Mouse (Mus musculus): ENCODE data around the gene Ide. TPM values are rescaled to one million over a fixed set of nuclear protein-coding genes. Genes with fewer than 3 reads are reported as not detected.

The Ide gene
- polyA plus RNA-seq, 1 experiment from 2014 or later, result 63.8 TPM

- Histone ChIP-seq H3K4me1 (peaks cover 9% of the 10 kb centered on the region), H3K27me3 (ENCODE audit: poor library complexity, severe bottlenecking) (no peaks in the 10 kb centered on the region), H3K9me3 (no peaks in the 10 kb centered on the region), H3K27ac (no peak overlapping the region), H3K36me3 (replicated peaks) (no peaks in the 10 kb centered on the region), H3K4me3 (no peak overlapping the region)
- WGBS, result 85% methylated on average over 5 of the region's 5 CpGs
- no peak for DNase-seq (ENCODE audit: extremely low spot score, low spot score)
These were observed 22.4 kb upstream of the Ide start for GRCm38 (mm10) chr19:37360044-37360443.

DNA sequence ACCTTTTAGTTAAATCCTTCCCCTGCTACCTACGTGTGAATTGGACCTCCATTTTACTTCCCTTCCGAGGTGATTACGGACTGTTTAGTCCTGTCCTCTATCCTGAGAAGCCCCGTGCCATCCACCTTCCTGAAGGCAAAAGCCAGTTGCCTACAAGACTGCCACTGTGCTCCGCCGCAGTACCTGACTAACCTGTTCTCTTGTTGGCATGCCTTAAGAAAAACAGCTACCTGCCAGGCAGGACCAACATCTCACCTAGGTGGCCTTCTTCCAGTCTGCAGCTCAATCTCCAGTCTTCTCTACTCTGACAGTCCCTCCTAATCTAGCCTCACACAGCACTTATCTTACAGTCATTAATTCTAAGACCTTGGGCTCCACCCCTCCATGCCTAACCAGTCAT lies 15.7 kb upstream of the Ide start:
- no peaks in the 10 kb centered on the region for H3K27me3 ChIP-seq (ENCODE audit: poor library complexity, severe bottlenecking)
- 94% methylated on average over 6 of the region's 6 CpGs for WGBS
- H3K4me3 ChIP-seq, result no peak overlapping the region
- peaks cover 15% of the 10 kb centered on the region for H3K36me3 ChIP-seq (replicated peaks)
- no peak for DNase-seq (ENCODE audit: extremely low spot score, low spot score)
- peaks cover 3% of the 10 kb centered on the region; the same call in 1 of the 2 replicates for H3K9me3 ChIP-seq
- H3K27ac ChIP-seq, result no peak overlapping the region
- 0 out of 2 replicates have a peak, but pooled peaks cover 5% of the 10 kb centered on the region for H3K4me1 ChIP-seq

- Histone ChIP-seq H3K9me3 (peaks cover 3% of the 10 kb centered on the region; the same call in 1 of the 2 replicates), H3K36me3 (replicated peaks) (peaks cover 15% of the 10 kb centered on the region), H3K27me3 (ENCODE audit: poor library complexity, severe bottlenecking) (no peaks in the 10 kb centered on the region), H3K4me1 (0 out of 2 replicates have a peak, but pooled peaks cover 5% of the 10 kb centered on the region), H3K27ac (no peak overlapping the region), H3K4me3 (no peak overlapping the region)
- 93% methylated on average over 3 of the region's 3 CpGs for WGBS
- DNase-seq (ENCODE audit: extremely low spot score, low spot score), result no peak
These were observed 15.1 kb upstream of the Ide start for GRCm38 (mm10) chr19:37352756-37353155.

- H3K27me3 ChIP-seq (ENCODE audit: poor library complexity, severe bottlenecking), result no peaks in the 10 kb centered on the region
- peaks cover 15% of the 10 kb centered on the region for H3K36me3 ChIP-seq (replicated peaks)
- no peaks in the 10 kb centered on the region for H3K4me1 ChIP-seq
- H3K9me3 ChIP-seq, result peaks cover 3% of the 10 kb centered on the region; the same call in 1 of the 2 replicates
- H3K27ac ChIP-seq, result no peak overlapping the region
- no peak for DNase-seq (ENCODE audit: extremely low spot score, low spot score)
- no peak overlapping the region for H3K4me3 ChIP-seq
These were observed 11.3 kb upstream of the Ide start for GRCm38 (mm10) chr19:37348952-37349351.

DNA sequence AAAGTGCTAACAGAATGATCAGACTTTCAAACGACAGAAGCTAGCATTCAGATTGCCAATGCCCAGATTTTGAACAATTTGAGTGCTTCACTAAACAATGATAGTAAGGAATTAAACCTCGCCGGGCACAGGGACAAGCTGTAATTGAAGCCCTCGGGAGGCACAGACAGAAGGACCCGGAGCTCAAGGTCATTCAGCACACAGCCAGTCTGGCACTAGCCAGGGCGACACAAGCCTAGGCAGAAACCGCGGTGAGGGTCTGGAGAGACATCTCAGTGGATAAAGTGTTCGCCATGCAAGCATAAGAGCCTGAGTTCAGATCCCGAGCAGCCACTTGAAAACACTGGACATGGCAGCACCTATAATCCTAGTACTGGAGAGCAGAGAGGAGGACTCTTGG lies 10.7 kb upstream of the Ide start:
- peaks cover 3% of the 10 kb centered on the region; the same call in 1 of the 2 replicates for H3K9me3 ChIP-seq
- no peaks in the 10 kb centered on the region for H3K27me3 ChIP-seq (ENCODE audit: poor library complexity, severe bottlenecking)
- no peak overlapping the region for H3K4me3 ChIP-seq
- H3K4me1 ChIP-seq, result no peaks in the 10 kb centered on the region
- H3K27ac ChIP-seq, result no peak overlapping the region
- H3K36me3 ChIP-seq (replicated peaks), result peaks cover 15% of the 10 kb centered on the region
- DNase-seq (ENCODE audit: extremely low spot score, low spot score), result no peak
- 90% methylated on average over 10 of the region's 10 CpGs for WGBS

- 93% methylated on average over 3 of the region's 3 CpGs for WGBS
- Histone ChIP-seq H3K4me3 (no peak overlapping the region), H3K36me3 (replicated peaks) (peaks cover 2% of the 10 kb centered on the region), H3K4me1 (no peaks in the 10 kb centered on the region), H3K27ac (no peak overlapping the region), H3K9me3 (no peaks in the 10 kb centered on the region), H3K27me3 (ENCODE audit: poor library complexity, severe bottlenecking) (no peaks in the 10 kb centered on the region)
- DNase-seq (ENCODE audit: extremely low spot score, low spot score), result no peak
These were observed 8.6 kb upstream of the Ide start for GRCm38 (mm10) chr19:37346258-37346657.

DNA sequence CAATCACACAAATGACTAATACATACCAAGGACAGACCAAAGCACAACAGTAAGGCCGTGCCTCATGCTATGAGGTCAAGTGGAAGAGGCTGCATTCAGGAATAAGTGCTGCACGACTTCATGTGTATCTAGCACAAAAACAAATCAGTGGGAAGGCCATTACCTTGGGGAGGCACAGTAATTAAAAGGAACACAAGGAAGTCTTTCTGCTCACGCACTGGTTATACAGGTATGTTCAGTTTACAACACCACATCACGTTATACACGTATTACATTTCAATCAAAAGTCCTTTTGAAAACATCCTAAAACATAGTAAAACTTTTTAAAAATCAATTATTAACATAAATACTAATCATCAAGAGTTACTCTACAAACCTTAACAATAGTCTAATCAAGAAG lies 6.2 kb upstream of the Ide start:
- H3K9me3 ChIP-seq, result no peaks in the 10 kb centered on the region
- H3K4me1 ChIP-seq, result 0 out of 2 replicates have a peak, but pooled peaks cover 5% of the 10 kb centered on the region
- H3K27ac ChIP-seq, result no peak overlapping the region
- no peaks in the 10 kb centered on the region for H3K27me3 ChIP-seq (ENCODE audit: poor library complexity, severe bottlenecking)
- no peak overlapping the region for H3K4me3 ChIP-seq
- 88% methylated on average over 5 of the region's 5 CpGs for WGBS
- no peaks in the 10 kb centered on the region for H3K36me3 ChIP-seq (replicated peaks)
- DNase-seq (ENCODE audit: extremely low spot score, low spot score), result no peak

DNA sequence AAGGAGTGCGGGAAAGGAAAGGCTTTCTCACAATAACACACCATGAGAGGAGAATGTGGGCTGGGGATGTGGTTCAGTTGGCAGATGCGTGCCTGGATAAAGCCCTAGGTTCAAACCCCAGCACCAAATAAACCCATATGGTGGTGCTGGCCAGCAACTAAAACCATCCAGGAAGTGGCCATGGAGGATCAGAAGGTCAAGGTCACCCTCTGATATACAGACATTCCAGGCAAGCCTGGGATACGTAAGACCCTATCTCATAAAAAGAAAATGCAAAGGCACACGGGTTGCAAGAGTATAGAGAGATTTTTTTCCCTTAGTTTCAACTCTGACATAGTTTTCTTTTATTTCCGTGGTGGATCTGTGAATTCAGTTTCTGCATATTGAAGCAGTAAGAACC lies 3.3 kb upstream of the Ide start:
- Histone ChIP-seq H3K27ac (no peak overlapping the region), H3K4me1 (0 out of 2 replicates have a peak, but pooled peaks cover 5% of the 10 kb centered on the region), H3K9me3 (no peaks in the 10 kb centered on the region), H3K36me3 (replicated peaks) (no peaks in the 10 kb centered on the region), H3K27me3 (ENCODE audit: poor library complexity, severe bottlenecking) (no peaks in the 10 kb centered on the region), H3K4me3 (no peak overlapping the region)
- WGBS, result 83% methylated on average over 5 of the region's 5 CpGs
- DNase-seq (ENCODE audit: extremely low spot score, low spot score), result no peak

- no peak for DNase-seq (ENCODE audit: extremely low spot score, low spot score)
- Histone ChIP-seq H3K4me3 (no peak overlapping the region), H3K4me1 (0 out of 2 replicates have a peak, but pooled peaks cover 5% of the 10 kb centered on the region), H3K27me3 (ENCODE audit: poor library complexity, severe bottlenecking) (no peaks in the 10 kb centered on the region), H3K36me3 (replicated peaks) (no peaks in the 10 kb centered on the region), H3K27ac (no peak overlapping the region), H3K9me3 (no peaks in the 10 kb centered on the region)
- 81% methylated on average over 5 of the region's 5 CpGs for WGBS
These were observed 2.8 kb upstream of the Ide start for GRCm38 (mm10) chr19:37340495-37340894.

GRCm38 (mm10) chr19:37335392-37335791 lies 2.3 kb downstream of the Ide start:
- no peak overlapping the region for H3K27ac ChIP-seq
- WGBS, result 83% methylated on average over 1 of the region's 1 CpGs
- H3K36me3 ChIP-seq (replicated peaks), result peaks cover under 1% of the 10 kb centered on the region
- H3K4me1 ChIP-seq, result no peaks in the 10 kb centered on the region
- no peaks in the 10 kb centered on the region for H3K27me3 ChIP-seq (ENCODE audit: poor library complexity, severe bottlenecking)
- no peak for DNase-seq (ENCODE audit: extremely low spot score, low spot score)
- H3K9me3 ChIP-seq, result no peaks in the 10 kb centered on the region
- no peak overlapping the region for H3K4me3 ChIP-seq

DNA sequence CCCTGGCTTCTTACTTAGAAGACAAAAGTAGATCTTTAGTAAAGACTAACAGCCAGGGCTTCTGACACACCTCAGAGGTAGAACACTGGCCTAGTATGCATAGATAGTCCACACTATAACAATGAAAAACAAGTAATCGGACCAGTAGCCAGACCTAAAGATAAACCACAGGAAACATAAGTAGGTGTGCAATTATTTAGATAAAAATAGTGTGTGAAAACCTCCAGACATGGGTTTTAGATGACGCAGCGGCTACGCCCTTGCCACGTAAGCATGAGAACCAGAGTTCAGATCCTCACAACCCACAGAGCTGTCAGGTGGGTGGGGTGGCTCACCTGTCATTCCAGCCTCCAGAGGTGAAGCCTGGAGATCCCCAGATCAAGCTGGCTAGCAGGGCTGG lies 4.3 kb downstream of the Ide start:
- Histone ChIP-seq H3K4me1 (no peaks in the 10 kb centered on the region), H3K36me3 (replicated peaks) (peaks cover 20% of the 10 kb centered on the region), H3K27ac (no peak overlapping the region), H3K27me3 (ENCODE audit: poor library complexity, severe bottlenecking) (no peaks in the 10 kb centered on the region), H3K9me3 (no peaks in the 10 kb centered on the region), H3K4me3 (no peak overlapping the region)
- DNase-seq (ENCODE audit: extremely low spot score, low spot score), result no peak
- WGBS, result 98% methylated on average over 5 of the region's 5 CpGs

DNA sequence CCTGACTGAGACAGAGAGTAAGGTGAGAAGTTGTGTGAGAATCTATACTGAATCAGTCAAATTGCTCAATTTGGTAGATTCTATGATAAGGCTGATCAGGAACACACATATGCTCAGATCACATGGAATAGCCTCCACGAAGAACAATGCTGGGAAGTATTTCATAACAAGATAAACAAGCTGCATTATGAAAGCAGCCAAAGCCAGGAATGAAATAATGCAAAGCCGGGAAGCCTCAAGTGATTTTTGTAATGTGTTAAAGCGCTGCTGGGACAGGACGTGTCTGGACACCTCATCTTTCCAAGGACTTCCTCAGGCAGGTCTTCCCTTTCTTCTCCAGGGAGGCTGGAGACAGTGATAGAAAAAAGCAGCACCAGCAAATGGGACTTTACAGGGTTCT lies 4.9 kb downstream of the Ide start:
- Histone ChIP-seq H3K27ac (no peak overlapping the region), H3K9me3 (no peaks in the 10 kb centered on the region), H3K4me3 (no peak overlapping the region), H3K27me3 (ENCODE audit: poor library complexity, severe bottlenecking) (no peaks in the 10 kb centered on the region), H3K4me1 (no peaks in the 10 kb centered on the region), H3K36me3 (replicated peaks) (peaks cover 26% of the 10 kb centered on the region)
- DNase-seq (ENCODE audit: extremely low spot score, low spot score), result no peak
- 94% methylated on average over 4 of the region's 4 CpGs for WGBS

GRCm38 (mm10) chr19:37327216-37327615 lies 10.4 kb downstream of the Ide start:
- 91% methylated on average over 5 of the region's 5 CpGs for WGBS
- no peak for DNase-seq (ENCODE audit: extremely low spot score, low spot score)
- no peaks in the 10 kb centered on the region for H3K4me1 ChIP-seq
- H3K36me3 ChIP-seq (replicated peaks), result peaks cover 60% of the 10 kb centered on the region
- H3K4me3 ChIP-seq, result no peak overlapping the region
- no peaks in the 10 kb centered on the region for H3K27me3 ChIP-seq (ENCODE audit: poor library complexity, severe bottlenecking)
- H3K9me3 ChIP-seq, result no peaks in the 10 kb centered on the region
- no peak overlapping the region for H3K27ac ChIP-seq

DNA sequence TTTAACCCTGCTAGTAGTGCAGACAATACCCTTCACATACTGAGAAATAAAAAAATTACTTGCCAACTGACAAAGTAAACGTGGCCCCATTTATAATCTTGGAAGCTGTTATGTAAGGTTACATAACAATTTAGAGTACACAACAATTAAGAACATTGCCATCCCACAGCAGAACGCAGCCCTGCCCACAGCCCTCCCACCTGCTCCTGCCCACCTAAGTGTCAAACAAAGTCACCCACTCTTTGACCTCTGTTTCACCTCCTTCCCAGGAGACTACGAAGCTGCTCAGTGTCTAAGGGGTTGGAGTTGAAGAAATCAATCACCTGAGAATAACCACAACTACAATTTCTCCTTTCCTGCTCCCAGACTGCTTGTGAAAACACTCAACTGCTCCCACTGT lies 14.1 kb downstream of the Ide start:
- DNase-seq (ENCODE audit: extremely low spot score, low spot score), result no peak
- WGBS, result 84% methylated on average over 3 of the region's 3 CpGs
- H3K27ac ChIP-seq, result no peak overlapping the region
- peaks cover 52% of the 10 kb centered on the region for H3K36me3 ChIP-seq (replicated peaks)
- H3K4me3 ChIP-seq, result no peak overlapping the region
- H3K9me3 ChIP-seq, result no peaks in the 10 kb centered on the region
- H3K4me1 ChIP-seq, result no peaks in the 10 kb centered on the region
- H3K27me3 ChIP-seq (ENCODE audit: poor library complexity, severe bottlenecking), result no peaks in the 10 kb centered on the region

Data from forebrain, embryonic 10.5 days (tissue).